Mouse (Mus musculus): ENCODE measurements around the gene Nme7. TPM values are rescaled to one million over a fixed set of nuclear protein-coding genes. Genes with fewer than 3 reads are reported as not detected.

Nme7 gene
- polyA plus RNA-seq, 1 experiment = 13.6 TPM

GRCm38 (mm10) chr1:164420623-164421354, 116.9 kb downstream of the Nme7 start:
- no peak for DNase-seq
- no peak for TF ChIP-seq CTCF (IDR thresholded peaks at IDR 0.05; ENCODE audit: borderline replicate concordance, insufficient read depth, low read depth, low read length)
- no peak for TF ChIP-seq POLR2A (IDR thresholded peaks at IDR 0.05; ENCODE audit: borderline replicate concordance, insufficient read depth, low read length)
- no peaks in the 10 kb centered on the region for H3K4me1 ChIP-seq (ENCODE audit: control insufficient read depth, insufficient read depth, low read length)
- H3K4me3 ChIP-seq (replicated peaks; ENCODE audit: insufficient read depth, low read depth, low read length) = no peak overlapping the region
- H3K27me3 ChIP-seq (ENCODE audit: control insufficient read depth, insufficient read depth, low read length) = no peaks in the 10 kb centered on the region
- 93% methylated on average over 6 of the region's 6 CpGs for WGBS
- H3K27ac ChIP-seq (ENCODE audit: insufficient read depth, low read length) = no peak overlapping the region

GRCm38 (mm10) chr1:164426227-164426626, 122.3 kb downstream of the Nme7 start:
- Histone ChIP-seq H3K27ac (ENCODE audit: insufficient read depth, low read length) (no peak overlapping the region), H3K27me3 (ENCODE audit: control insufficient read depth, insufficient read depth, low read length) (no peaks in the 10 kb centered on the region), H3K4me1 (ENCODE audit: control insufficient read depth, insufficient read depth, low read length) (no peaks in the 10 kb centered on the region), H3K4me3 (replicated peaks; ENCODE audit: insufficient read depth, low read depth, low read length) (no peak overlapping the region)
- TF ChIP-seq CTCF (IDR thresholded peaks at IDR 0.05; ENCODE audit: borderline replicate concordance, insufficient read depth, low read depth, low read length) (no peak), POLR2A (IDR thresholded peaks at IDR 0.05; ENCODE audit: borderline replicate concordance, insufficient read depth, low read length) (no peak)
- no peak for DNase-seq
- 93% methylated on average over 7 of the region's 7 CpGs for WGBS

GRCm38 (mm10) chr1:164427777-164428176, 123.9 kb downstream of the Nme7 start:
- H3K4me3 ChIP-seq (replicated peaks; ENCODE audit: insufficient read depth, low read depth, low read length) = no peak overlapping the region
- H3K4me1 ChIP-seq (ENCODE audit: control insufficient read depth, insufficient read depth, low read length) = no peaks in the 10 kb centered on the region
- H3K27me3 ChIP-seq (ENCODE audit: control insufficient read depth, insufficient read depth, low read length) = no peaks in the 10 kb centered on the region
- H3K27ac ChIP-seq (ENCODE audit: insufficient read depth, low read length) = no peak overlapping the region
- DNase-seq = no peak
- TF ChIP-seq CTCF (IDR thresholded peaks at IDR 0.05; ENCODE audit: borderline replicate concordance, insufficient read depth, low read depth, low read length) (no peak), POLR2A (IDR thresholded peaks at IDR 0.05; ENCODE audit: borderline replicate concordance, insufficient read depth, low read length) (no peak)
- WGBS = 84% methylated on average over 7 of the region's 7 CpGs

- no peak for TF ChIP-seq POLR2A (IDR thresholded peaks at IDR 0.05; ENCODE audit: borderline replicate concordance, insufficient read depth, low read length)
- TF ChIP-seq CTCF (IDR thresholded peaks at IDR 0.05; ENCODE audit: borderline replicate concordance, insufficient read depth, low read depth, low read length) = no peak
- Histone ChIP-seq H3K27ac (ENCODE audit: insufficient read depth, low read length) (no peak overlapping the region), H3K27me3 (ENCODE audit: control insufficient read depth, insufficient read depth, low read length) (no peaks in the 10 kb centered on the region), H3K4me3 (replicated peaks; ENCODE audit: insufficient read depth, low read depth, low read length) (no peak overlapping the region), H3K4me1 (ENCODE audit: control insufficient read depth, insufficient read depth, low read length) (no peaks in the 10 kb centered on the region)
- DNase-seq = no peak
- 84% methylated on average over 9 of the region's 9 CpGs for WGBS
These were observed 124.7 kb downstream of the Nme7 start for GRCm38 (mm10) chr1:164428644-164429043.

GRCm38 (mm10) chr1:164432649-164433048, 128.7 kb downstream of the Nme7 start:
- no peak overlapping the region for H3K4me3 ChIP-seq (replicated peaks; ENCODE audit: insufficient read depth, low read depth, low read length)
- H3K27ac ChIP-seq (ENCODE audit: insufficient read depth, low read length) = no peak overlapping the region
- H3K4me1 ChIP-seq (ENCODE audit: control insufficient read depth, insufficient read depth, low read length) = no peaks in the 10 kb centered on the region
- DNase-seq = no peak
- TF ChIP-seq POLR2A (IDR thresholded peaks at IDR 0.05; ENCODE audit: borderline replicate concordance, insufficient read depth, low read length) = no peak
- TF ChIP-seq CTCF (IDR thresholded peaks at IDR 0.05; ENCODE audit: borderline replicate concordance, insufficient read depth, low read depth, low read length) = no peak
- 77% methylated on average over 5 of the region's 5 CpGs for WGBS
- no peaks in the 10 kb centered on the region for H3K27me3 ChIP-seq (ENCODE audit: control insufficient read depth, insufficient read depth, low read length)

GRCm38 (mm10) chr1:164434049-164434448, 130.1 kb downstream of the Nme7 start:
- 87% methylated on average over 6 of the region's 6 CpGs for WGBS
- no peak for TF ChIP-seq POLR2A (IDR thresholded peaks at IDR 0.05; ENCODE audit: borderline replicate concordance, insufficient read depth, low read length)
- TF ChIP-seq CTCF (IDR thresholded peaks at IDR 0.05; ENCODE audit: borderline replicate concordance, insufficient read depth, low read depth, low read length) = no peak
- H3K27ac ChIP-seq (ENCODE audit: insufficient read depth, low read length) = no peak overlapping the region
- H3K4me3 ChIP-seq (replicated peaks; ENCODE audit: insufficient read depth, low read depth, low read length) = no peak overlapping the region
- no peaks in the 10 kb centered on the region for H3K4me1 ChIP-seq (ENCODE audit: control insufficient read depth, insufficient read depth, low read length)
- no peaks in the 10 kb centered on the region for H3K27me3 ChIP-seq (ENCODE audit: control insufficient read depth, insufficient read depth, low read length)
- no peak for DNase-seq

GRCm38 (mm10) chr1:164436749-164437148, 132.8 kb downstream of the Nme7 start:
- TF ChIP-seq POLR2A (IDR thresholded peaks at IDR 0.05; ENCODE audit: borderline replicate concordance, insufficient read depth, low read length) (no peak), CTCF (IDR thresholded peaks at IDR 0.05; ENCODE audit: borderline replicate concordance, insufficient read depth, low read depth, low read length) (no peak)
- H3K4me1 ChIP-seq (ENCODE audit: control insufficient read depth, insufficient read depth, low read length) = peaks cover 7% of the 10 kb centered on the region; the same call in 1 of the 2 replicates
- H3K27ac ChIP-seq (ENCODE audit: insufficient read depth, low read length) = no peak overlapping the region
- no peak overlapping the region for H3K4me3 ChIP-seq (replicated peaks; ENCODE audit: insufficient read depth, low read depth, low read length)
- no peak for DNase-seq
- 86% methylated on average over 7 of the region's 7 CpGs for WGBS
- no peaks in the 10 kb centered on the region for H3K27me3 ChIP-seq (ENCODE audit: control insufficient read depth, insufficient read depth, low read length)

GRCm38 (mm10) chr1:164440230-164440629, 136.3 kb downstream of the Nme7 start:
- Histone ChIP-seq H3K27me3 (ENCODE audit: control insufficient read depth, insufficient read depth, low read length) (no peaks in the 10 kb centered on the region), H3K4me1 (ENCODE audit: control insufficient read depth, insufficient read depth, low read length) (peaks cover 13% of the 10 kb centered on the region; the same call in 1 of the 2 replicates), H3K27ac (ENCODE audit: insufficient read depth, low read length) (no peak overlapping the region), H3K4me3 (replicated peaks; ENCODE audit: insufficient read depth, low read depth, low read length) (no peak overlapping the region)
- WGBS = 90% methylated on average over 6 of the region's 6 CpGs
- DNase-seq = no peak
- TF ChIP-seq CTCF (IDR thresholded peaks at IDR 0.05; ENCODE audit: borderline replicate concordance, insufficient read depth, low read depth, low read length) = no peak
